Mouse (Mus musculus): Measurements from ENCODE around the gene Kcnc4.

The Kcnc4 gene
- long read RNA-seq, experiment 1, partial matches to known transcripts = 0 of 1 reads
- long read RNA-seq, experiment 1, other reads (novel, unspliced or antisense) = 1 of 1 reads
- long read RNA-seq, experiment 2, partial matches to known transcripts = 0 of 4 reads
- long read RNA-seq, experiment 2, other reads (novel, unspliced or antisense) = 4 of 4 reads

DNA sequence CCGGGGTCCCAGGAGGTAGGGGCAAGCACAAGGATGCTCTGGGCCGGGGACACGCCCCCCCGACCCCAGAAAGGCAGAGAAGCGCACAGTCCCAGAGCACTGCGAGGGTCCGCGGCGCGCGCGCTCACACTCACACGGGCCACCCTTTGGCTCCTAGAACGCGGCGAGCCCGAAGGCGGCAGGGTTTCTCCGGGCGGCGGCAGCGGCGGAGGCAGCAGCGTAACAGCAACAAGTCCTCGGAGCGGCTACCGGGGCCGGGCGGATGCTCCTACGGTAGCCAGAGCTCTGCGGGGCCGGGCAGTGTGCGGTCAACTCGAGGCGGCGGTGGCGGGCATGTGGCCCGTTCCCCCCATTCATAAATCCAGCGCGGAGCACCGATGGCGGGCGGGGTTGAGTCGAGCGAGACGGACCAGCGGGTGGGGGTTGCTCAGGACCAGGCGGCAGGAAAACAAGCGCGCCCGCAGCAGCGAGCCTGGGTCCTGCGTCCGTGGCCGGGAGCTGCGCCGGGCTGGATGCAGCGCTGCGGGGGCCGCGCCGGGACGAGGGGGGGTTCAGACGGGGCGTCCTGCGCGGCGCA is at the start of gene Kcnc4:
TSS of gene Kcnc4 (minus strand) at position 357 of the 577 bp plus-strand sequence.
- intact Hi-C loops (cut with DNase I) = no loop called here

- intact Hi-C loops (cut with DNase I) = no loop called here
Measured at GRCm38 (mm10) chr3:107508696-107509095, 49.3 kb upstream of the Kcnc4 start.

DNA sequence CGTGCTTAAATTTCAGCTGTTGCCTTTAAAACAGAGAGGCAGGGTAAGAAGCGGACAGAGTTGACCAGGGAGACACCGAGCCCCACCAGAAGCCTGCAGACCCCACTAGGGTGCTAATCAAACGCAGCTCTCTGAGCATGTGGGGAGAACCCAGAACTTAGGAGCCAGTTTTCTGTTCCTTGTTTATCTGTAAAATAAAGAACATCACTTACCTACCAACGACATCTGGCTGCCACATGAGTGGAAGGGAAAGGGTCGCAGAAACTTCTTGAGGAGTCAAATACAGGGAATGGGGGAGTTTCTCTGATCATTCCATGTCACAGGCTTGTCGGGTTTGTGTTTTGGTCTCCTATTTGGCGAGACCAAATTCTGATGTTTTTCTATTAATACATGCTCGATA is 48.6 kb upstream of the Kcnc4 start:
- intact Hi-C loops (cut with DNase I) = no loop called here

DNA sequence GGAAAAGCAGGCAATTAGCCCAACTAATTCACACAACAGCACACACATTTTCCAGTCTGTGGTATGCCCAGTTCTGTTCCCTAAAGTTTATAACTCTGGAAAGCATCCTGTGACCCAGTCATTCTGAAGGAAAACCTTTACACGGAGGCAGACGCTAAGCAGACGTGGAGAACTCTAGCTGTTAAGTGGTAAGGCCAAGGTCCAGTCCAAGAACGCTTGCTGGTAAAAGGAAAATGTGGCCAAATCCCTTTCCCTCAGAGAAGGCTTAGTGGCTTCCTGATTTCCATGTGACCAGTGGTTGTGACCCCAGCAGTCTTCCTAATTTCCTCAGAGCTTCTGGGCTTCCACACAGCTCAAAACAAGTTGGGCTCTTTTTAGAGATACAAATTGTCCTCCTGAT is 47.2 kb upstream of the Kcnc4 start:
- intact Hi-C loops (cut with DNase I) = no loop called here

GRCm38 (mm10) chr3:107505464-107506367 is 46.4 kb upstream of the Kcnc4 start:
- intact Hi-C loops (cut with DNase I) = no loop called here

DNA sequence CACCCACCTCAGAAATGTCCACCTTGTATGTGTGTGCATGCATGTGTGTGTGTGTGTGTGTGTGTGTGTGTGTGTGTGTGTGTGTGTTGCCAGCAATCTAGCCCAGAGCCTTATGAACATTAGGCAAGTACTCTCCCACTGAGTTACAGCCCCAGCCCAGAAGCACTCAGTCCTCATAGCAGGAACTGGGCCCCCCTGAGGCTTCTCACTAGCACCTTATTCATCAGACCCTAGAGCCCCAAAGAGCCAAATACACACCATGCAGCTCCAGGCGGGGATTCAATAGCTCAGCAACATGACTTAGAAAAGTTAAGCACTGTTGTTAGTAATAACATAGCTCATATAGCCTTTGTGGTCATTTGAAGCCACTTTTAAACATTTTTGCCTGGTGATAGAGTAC is 45.2 kb upstream of the Kcnc4 start:
- intact Hi-C loops (cut with DNase I) = no loop called here

GRCm38 (mm10) chr3:107503716-107504115 is 44.4 kb upstream of the Kcnc4 start:
- intact Hi-C loops (cut with DNase I) = no loop called here

DNA sequence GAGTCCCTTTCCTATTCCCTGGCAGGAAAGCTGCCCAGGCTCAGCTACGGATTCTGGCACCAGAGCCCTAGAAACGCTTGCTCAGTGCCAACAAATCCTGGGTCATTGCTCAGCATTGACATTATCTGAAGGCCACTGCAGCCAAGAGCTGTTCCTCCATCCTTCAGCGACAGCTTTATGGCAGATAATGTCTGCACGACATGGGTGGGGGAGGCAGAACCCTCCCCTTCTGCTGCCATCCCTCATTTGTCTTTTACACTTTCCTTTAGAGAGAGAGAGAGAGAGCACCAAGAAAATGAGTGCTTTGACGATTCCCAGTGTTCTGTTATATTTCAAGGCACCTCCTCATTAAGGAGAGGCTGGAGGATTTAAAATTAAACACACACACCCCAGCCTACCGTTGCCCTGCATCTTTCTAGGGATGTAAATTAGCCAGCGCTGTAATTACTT is 42.4 kb upstream of the Kcnc4 start:
- intact Hi-C loops (cut with DNase I) = no loop called here

DNA sequence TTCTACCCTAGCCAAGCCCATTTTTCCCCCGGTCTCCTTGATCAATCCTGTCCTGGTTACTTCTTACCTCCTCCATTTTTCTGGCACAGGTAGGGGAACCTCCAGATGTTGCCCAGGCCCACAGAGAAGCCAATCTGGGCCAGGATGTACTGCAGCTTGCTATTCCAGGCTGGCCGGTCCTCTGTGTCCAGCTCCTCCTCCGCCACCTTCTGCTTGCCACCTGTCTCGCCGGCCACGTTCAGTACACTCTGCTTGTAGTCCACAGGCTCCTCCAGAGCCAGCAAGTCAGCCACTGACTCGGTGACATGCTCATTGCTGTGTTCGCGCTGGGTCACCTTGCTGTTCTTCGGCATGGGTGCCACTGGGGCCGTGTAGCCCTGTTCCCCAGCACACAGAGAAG is 40.9 kb upstream of the Kcnc4 start:
- intact Hi-C loops (cut with DNase I) = no loop called here

DNA sequence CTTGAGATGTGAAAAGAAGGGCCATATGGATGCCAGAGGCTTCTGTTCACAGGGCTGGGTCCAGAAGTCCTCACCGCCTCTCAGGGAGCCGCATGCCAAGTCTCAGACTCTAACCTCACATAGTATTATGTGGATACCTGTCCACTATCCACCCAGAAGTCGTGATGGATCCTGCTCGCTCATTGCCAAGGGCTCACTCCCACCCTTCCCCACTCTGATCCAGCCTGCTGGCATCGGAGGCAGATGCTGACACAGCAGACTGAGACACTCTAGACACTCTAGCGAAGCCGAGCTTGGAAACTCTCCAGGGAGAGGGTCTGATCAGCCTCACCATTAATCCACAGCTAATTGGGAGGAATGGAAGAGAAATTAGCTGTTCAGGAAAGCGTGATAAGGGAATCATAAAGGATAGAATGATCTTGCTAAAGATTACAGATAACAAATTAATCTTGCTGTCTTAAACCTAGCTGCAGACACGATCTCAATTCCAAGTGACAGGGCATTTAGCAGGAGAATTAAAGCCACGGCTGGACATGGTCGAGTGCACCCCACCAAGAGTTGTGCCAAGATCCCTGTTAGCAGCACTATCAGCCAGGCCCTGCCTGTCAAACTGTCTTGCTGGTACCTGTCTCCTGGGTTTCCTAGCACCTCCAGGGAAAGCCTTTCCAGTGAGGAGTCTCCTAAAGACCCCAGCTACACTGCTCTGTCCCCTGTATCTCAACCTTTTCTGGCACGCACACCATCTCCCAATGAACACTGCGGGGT is 36.9 kb upstream of the Kcnc4 start:
- intact Hi-C loops (cut with DNase I) = no loop called here

DNA sequence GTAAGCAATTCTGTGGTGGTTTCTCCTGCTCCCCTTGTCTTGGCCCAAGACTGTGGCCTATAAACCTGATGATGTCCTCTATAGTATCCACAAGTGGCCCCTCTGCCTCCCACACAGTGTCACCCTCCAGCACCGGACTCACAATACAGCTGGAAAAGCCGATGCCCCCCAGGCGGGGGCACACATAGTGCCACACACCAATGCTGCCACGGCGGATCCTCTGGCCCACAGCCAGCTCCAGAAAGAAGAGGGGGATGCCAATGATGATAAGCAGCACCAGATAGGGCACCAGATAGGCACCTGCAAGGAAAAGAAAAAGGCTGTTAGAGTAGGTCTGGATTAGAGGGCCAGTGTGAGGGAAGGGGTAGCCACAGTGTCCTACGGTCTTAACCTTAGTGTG is 36.2 kb upstream of the Kcnc4 start:
- intact Hi-C loops (cut with DNase I) = no loop called here

DNA sequence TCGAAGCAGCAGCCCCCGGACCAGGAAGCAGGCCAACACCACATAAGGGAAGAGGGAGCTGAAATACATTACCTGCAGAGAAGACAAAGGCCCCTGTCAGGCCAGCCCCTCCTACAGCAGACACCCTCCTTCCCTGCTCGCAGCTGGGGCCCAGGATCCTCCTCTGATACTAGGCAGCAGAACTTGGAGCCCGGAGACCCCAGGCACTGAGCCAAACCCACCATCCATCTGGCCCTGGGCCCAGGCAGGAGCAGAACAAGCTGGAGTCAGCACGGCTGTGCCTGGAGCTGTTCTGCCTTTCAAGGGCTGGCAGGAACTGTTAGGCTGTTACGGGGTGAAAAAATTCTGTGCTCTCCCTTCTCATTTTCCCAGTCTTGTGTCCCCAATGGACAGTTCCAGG is 32.1 kb upstream of the Kcnc4 start:
- intact Hi-C loops (cut with DNase I) = no loop called here

GRCm38 (mm10) chr3:107488637-107489036 is 29.3 kb upstream of the Kcnc4 start:
- intact Hi-C loops (cut with DNase I) = no loop called here

DNA sequence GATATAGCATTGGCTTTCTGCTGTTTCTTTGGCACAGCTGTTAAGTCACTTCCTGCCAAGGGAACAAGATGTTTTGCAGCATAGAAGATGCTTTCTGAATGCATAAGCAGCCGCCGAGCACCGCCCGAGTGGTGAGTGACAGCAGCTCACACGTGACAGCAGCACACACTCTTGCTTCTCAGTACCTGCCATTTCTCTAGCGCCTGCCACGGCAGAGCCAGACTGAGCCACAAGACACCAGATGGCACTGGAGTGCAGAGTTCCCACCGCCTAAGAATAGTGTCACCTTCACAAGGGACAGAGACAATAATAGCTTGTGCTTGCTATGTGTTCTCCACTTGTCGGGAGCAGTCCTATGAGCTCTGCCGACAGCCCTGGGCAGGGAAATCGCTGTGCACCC is 23.9 kb upstream of the Kcnc4 start:
- intact Hi-C loops (cut with DNase I) = no loop called here

GRCm38 (mm10) chr3:107480660-107481059 is 21.3 kb upstream of the Kcnc4 start:
- intact Hi-C loops (cut with DNase I) = no loop called here

DNA sequence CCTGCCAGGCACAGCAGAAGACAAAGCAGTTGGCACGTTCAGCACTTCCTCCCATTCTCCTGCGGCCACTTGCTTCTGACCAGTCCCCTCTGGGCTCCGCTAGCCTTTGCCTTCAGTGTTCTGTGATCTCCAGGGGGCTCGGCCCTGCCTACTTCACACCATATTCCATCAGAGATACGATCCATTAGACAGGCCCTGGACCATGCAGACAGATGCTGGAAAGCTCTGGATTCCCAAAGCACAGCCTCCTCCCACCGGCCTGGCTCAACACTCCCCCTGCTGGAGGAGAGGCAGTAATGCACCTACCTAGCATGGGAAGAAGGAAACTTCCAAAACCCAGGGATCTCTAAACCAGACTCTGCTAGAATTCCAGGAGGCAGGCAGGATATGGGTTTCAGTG is 12.8 kb upstream of the Kcnc4 start:
- intact Hi-C loops (cut with DNase I) = loop anchor here (5.0 kb wide), 1 partner anchor 370 kb away; the partner anchor contains the start of gene Kcna2

GRCm38 (mm10) chr3:107469059-107469458 is 9.7 kb upstream of the Kcnc4 start:
- intact Hi-C loops (cut with DNase I) = loop anchor here (5.0 kb wide), 1 partner anchor 237 kb away; the partner anchor contains the start of gene A630076J17Rik

GRCm38 (mm10) chr3:107468106-107468505 is 8.8 kb upstream of the Kcnc4 start:
- intact Hi-C loops (cut with DNase I) = loop anchor here (5.0 kb wide), 1 partner anchor 236 kb away; the partner anchor contains the start of gene A630076J17Rik

DNA sequence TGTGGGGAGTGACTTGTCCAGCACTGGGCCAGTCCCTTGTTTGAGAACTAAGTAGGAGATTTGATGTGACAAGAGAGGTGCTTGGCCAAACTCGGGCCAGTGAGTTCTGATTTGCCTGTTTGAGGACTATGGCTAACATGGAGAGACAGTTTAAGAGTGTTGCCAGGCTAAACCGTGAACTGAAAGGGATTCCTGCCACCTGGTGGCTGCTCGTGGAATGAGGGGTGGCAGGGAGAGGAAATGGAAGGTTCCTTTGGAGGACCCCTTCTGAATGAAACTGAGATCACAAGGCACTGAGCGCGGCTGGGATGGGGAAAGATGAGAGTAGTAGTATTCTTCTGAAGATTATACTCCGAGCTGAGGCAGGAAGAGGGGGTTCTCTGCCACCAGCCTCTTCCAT is 7.2 kb upstream of the Kcnc4 start:
- intact Hi-C loops (cut with DNase I) = loop anchor here (1.0 to 5.0 kb wide), 2 partner anchors 108 to 234 kb away; partner anchors contain the start of gene A630076J17Rik

DNA sequence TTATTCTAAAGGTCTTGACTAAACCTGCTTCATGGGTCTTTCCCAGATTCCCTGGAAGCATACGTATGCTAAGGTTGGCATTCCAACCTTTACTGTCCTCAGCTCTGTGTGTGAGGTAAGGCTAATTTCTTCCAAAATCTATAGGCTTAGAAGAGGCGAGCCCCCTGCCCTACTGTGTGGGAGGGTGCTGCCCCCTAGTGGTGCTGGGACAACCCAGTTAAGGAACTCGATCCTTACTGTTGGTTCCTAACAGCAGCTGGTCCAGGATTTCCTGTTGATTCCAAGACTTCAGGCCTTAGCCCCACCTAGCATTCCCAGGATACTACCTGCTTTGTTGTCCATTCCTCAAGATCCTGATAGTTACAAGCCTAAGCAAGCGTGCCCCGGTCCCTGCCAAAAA is 2.8 kb upstream of the Kcnc4 start:
- intact Hi-C loops (cut with DNase I) = loop anchor here (2.0 to 5.0 kb wide), 2 partner anchors 185 to 255 kb away; partner anchors contain the start of gene Lamtor5

DNA sequence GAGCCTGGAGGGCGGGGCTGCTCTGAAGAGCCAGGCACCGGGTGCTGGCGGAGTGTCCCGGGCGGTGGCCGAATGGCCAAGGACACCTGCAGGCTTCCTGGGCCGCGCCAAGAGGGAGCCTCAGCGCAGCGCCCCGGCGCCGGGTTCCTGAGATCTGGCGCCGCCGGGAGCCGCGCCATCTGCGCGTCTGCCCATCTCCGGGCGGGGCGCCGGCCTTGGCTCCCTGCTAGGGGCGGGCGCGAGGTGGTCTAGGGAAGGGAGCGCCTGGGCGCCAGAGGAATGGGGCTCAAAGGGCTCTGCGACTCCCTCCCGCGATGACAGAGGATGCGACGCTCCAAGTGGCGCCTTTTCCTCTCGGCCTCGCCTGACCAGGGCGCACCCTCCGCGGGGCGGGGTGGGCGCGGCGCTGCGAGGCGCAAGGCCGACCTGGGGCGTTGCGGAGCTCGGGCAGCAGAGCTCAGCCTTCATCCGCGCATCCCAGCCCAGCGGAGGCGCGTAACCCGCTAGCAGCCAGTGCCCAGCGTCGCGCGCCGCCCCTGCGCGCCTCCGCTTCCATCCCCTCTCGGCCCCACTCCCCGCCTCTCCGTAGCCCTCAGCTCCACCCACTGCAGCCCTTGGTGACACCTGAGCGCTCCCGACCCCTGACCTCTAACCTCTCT is 550 bp upstream of the Kcnc4 start:
- intact Hi-C loops (cut with DNase I) = loop anchor here (5.0 kb wide), 1 partner anchor 183 kb away; the partner anchor contains the start of gene Lamtor5

Data from adrenal gland (tissue).